Mouse (Mus musculus): ENCODE data around the gene Tmem86a.

Tmem86a gene

GRCm38 (mm10) chr7:47076193-47076592 lies 25.8 kb downstream of the Tmem86a start:
- no peak for DNase-seq (ENCODE audit: low spot score in 2 of 2)

- DNase-seq (ENCODE audit: low spot score in 2 of 2) = no peak
Measured at GRCm38 (mm10) chr7:47076729-47077128, 26.3 kb downstream of the Tmem86a start.

GRCm38 (mm10) chr7:47077451-47077850 lies 27.1 kb downstream of the Tmem86a start:
- DNase-seq (ENCODE audit: low spot score in 2 of 2) = peak; percentile 55 to 60

- no peak for DNase-seq (ENCODE audit: low spot score in 2 of 2)
Measured at GRCm38 (mm10) chr7:47080868-47081267, 30.5 kb downstream of the Tmem86a start.

GRCm38 (mm10) chr7:47081277-47081676 lies 30.9 kb downstream of the Tmem86a start:
- peak in 1 of 2 experiments; percentile 49 for DNase-seq (ENCODE audit: low spot score in 2 of 2)

- no peak for DNase-seq (ENCODE audit: low spot score in 2 of 2)
Measured at GRCm38 (mm10) chr7:47085075-47085474, 34.7 kb downstream of the Tmem86a start.

GRCm38 (mm10) chr7:47093935-47094334 lies 43.5 kb downstream of the Tmem86a start:
- DNase-seq (ENCODE audit: low spot score in 2 of 2) = no peak

- no peak for DNase-seq (ENCODE audit: low spot score in 2 of 2)
Measured at GRCm38 (mm10) chr7:47094969-47095368, 44.6 kb downstream of the Tmem86a start.

- no peak for DNase-seq (ENCODE audit: low spot score in 2 of 2)
Measured at GRCm38 (mm10) chr7:47098044-47098443, 47.6 kb downstream of the Tmem86a start.

- no peak for DNase-seq (ENCODE audit: low spot score in 2 of 2)
Measured at GRCm38 (mm10) chr7:47099306-47099705, 48.9 kb downstream of the Tmem86a start.

- no peak for DNase-seq (ENCODE audit: low spot score in 2 of 2)
Measured at GRCm38 (mm10) chr7:47100615-47101014, 50.2 kb downstream of the Tmem86a start.

GRCm38 (mm10) chr7:47102970-47103369 lies 52.6 kb downstream of the Tmem86a start:
- DNase-seq (ENCODE audit: low spot score in 2 of 2) = no peak

GRCm38 (mm10) chr7:47103671-47104414 lies 53.4 kb downstream of the Tmem86a start:
- peak; percentile 67 to 71 for DNase-seq (ENCODE audit: low spot score in 2 of 2)
